Mouse (Mus musculus) cortical plate, adult 2 months (tissue): ENCODE measurements around the gene Slc1a5.

ENCODE experiments used
- CTCF ChIP-seq: fragments of 200-500 bp; IDR thresholded peaks from 2 replicates; pipeline ENCODE4 v1.5.1; 2011; ENCODE audit warnings: mild to moderate bottlenecking, control low read depth, low read length; ENCODE audit not compliant: insufficient read depth; ENCODE audit errors: extremely low read depth
- POLR2A ChIP-seq: fragments of 200-500 bp; IDR thresholded peaks from 2 replicates; pipeline ENCODE4 v1.6.1; 2011; ENCODE audit warnings: mild to moderate bottlenecking, low read length, control low read depth; ENCODE audit not compliant: insufficient read depth; ENCODE audit errors: extremely low read depth

DNA sequence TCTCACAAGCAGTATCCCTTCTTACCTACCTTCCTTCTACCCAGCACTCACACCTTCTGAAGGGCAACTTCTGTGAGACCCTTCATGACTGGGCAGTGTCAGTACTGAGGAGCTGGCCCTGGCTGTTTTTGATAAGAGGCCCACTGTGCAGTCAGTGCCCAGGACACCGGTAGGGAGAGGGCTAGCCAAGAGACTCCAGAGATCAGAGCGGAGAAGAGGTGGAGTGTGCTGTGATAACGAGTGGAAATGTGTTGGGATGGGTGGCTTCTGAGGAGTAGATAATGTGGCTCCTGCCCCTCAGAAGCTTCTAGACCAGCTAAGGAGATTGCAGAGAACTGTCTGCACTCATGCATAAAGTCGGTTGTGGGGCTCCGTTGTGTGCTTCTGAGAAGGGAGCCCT, 38.7 kb downstream of the Slc1a5 start:
- TF ChIP-seq POLR2A (no peak), CTCF (no peak)
